Mouse (Mus musculus): ENCODE data around the gene Dhrs11.
"Not testable (repeated sequence)": the region's sequence is repeated elsewhere in the genome, so short reads cannot be mapped to it uniquely, and the experiment has no call there.

The Dhrs11 gene

GRCm38 (mm10) chr11:84828516-84829399 lies at the start of gene Dhrs11:
Gene Dhrs11 (minus strand): TSS chr11:84828994.
- peak; percentile 96 for DNase-seq

DNA sequence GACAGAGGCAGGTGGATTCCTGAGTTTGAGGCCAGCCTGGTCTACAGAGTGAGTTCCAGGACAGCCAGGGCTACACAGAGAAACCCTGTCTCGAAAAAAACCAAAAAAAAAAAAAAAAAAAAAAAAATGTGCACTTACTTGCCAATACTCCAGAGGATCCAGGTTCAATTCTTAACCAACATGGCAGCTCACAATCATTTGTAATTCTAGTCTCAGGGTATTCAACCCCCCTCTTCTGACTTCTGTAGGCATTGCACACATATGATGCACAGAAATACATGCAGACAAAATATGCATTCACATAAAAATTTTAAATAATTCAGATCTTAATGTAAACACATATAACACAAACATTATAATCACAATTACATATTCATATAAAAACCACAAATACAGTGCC lies 47.2 kb upstream of the Dhrs11 start:
- DNase-seq = not testable (repeated sequence)

GRCm38 (mm10) chr11:84873042-84873833 lies 44.4 kb upstream of the Dhrs11 start:
- no peak for DNase-seq

DNA sequence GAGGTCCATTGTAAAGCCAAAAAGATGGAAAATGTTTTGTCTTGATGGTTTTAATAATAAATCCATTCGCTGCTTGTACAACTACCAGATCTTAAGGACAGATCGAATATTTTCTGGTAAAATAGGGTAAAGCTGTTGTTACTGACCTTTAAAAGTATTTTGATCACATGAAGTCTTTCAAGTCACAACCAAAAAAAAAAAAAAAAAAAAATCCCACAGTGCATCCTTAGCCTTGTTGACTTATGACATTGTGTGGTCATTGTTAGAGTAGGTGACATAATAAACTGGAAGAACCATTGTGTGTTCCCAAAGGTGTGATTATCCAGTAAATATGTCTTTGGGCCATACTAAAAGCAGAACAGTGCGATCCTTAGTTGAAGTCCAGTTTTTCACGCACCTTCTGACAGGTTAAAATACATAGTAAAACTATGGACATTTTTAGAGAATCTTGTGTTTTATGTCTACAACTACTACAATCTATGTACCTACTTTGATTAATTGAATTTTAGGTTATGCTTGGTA lies 42.8 kb upstream of the Dhrs11 start:
- no peak for DNase-seq

GRCm38 (mm10) chr11:84871046-84871445 lies 42.3 kb upstream of the Dhrs11 start:
- DNase-seq = no peak

DNA sequence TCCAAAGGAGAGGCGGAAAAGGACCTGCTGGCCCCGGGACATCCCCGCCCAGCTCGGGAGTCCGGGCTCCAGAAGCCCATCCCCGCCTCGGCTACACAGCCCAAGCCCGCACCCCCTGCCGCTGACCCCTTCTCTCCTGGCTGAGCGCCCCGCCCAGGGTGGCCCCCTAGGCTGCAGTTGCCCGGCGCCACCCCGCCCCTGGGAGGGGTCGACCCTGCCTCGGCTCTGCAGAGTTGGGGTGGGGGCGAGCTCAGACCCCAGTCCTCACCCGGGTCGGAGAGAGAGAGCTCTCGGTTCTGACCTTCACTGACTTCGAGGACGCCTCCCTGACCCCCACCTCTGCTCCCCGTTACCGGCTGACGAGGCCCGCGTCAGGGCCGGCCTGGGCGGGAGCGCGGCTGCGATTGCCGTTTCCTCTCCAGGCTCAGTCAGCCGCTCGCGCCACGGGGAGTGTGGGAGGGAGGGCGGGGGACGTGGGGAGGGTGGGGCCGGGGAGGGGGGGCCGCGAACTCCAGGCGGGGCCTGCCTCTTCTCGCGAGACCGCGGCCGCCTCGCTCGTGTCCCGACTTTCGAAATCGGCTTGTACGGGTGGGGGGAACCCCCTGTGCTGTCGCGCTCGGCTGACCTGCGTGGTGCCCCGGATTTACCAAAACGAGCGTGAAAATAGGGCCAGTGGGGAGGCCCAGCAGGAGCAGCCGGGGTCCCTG lies 41.7 kb upstream of the Dhrs11 start, which contains the start of gene Ggnbp2:
TSS of gene Ggnbp2 (minus strand) at position 481 of the 707 bp plus-strand sequence.
- DNase-seq = peak; percentile 93

DNA sequence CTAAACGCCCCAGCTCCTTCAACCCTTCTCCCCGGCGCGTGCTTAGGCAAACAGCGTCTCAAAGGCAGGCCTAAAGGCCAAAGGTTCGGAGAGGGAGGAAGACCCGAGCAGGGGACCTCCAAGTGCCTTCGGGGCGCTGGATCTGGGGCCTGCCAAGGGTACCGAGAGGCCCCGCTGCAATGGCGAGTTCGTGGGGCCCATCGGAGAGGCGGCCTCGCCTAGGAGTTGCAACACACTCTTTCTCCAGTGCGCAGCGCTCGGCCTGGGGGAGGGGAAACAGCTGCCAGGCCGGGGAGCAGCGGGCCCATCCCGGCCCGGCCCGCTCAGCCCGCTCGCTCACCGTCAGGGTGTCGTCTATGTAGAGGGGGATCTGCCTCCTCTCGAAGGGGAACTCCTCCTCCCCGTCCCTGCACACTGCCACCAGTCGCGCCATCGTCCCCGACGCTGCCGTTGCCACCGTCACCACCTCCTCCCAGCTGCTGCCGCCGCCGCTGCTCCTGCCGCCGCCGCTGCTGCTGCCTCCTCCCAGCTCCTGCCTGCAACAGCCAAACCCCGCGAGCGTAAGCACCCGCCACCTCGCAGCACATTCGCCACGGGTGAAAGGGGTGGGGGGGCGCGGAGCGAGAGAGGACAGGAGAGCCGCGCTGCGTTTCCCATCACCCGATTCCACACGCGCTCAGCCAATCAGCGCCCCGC lies 40.9 kb upstream of the Dhrs11 start:
- DNase-seq = peak; percentile 91

DNA sequence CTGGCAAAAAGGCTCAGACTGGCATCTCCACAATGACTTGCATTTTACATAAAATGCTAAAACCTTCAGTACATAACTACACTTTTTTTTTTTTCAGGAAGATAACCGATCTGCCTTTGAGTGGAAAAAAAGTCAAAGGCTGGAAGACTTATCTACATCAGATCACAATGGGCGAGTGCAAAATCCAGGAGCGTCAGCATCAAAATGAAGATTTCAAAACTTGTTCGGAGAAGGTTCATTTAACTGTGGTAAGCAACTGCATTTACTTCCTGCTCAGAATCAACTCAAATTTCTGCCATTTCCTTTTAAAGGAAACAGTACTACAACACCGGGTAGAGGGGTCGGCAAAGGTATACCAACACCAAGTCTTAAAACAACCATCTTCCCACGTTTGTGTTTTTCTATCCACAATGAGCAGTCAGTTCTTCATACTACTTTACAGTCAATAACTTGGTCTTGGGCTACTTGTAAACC lies 40.0 kb upstream of the Dhrs11 start:
- no peak for DNase-seq

DNA sequence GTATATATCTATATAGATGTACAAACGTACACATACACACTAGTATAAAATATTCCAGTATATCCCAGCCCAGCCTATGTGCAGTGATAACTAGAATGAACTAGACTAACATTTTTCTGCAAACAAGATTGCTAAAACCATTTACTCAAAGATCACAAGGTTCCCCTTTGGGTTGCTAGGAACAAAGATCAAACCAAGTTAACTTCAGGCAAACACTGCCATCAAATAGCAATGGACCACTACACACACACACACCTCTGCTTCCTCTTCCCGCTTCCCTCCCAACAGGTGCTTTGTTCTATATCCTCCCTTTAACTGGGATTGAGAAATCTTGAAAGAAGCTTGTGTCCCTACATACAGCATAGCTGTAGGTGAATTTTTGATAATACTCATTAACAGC lies 38.8 kb upstream of the Dhrs11 start:
- DNase-seq = no peak

DNA sequence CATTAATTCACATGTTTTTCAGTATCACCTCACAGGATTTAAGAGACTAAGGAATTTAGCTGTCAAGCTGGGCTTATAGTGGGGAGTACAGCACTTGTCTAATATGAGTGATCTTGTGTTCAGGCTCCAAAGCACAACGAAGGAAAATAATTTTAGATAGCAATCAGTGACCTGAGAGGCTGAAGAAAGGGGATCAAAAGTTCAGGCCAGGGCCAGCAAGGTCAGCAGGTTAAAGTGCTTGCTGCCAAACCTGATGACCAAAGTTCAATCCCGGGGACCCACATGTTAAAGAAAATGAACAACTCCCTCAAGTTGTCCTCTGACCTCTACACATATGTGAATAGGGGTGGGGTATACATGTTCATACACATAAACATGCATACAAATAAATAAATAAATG lies 36.5 kb upstream of the Dhrs11 start:
- peak; percentile 40 for DNase-seq

DNA sequence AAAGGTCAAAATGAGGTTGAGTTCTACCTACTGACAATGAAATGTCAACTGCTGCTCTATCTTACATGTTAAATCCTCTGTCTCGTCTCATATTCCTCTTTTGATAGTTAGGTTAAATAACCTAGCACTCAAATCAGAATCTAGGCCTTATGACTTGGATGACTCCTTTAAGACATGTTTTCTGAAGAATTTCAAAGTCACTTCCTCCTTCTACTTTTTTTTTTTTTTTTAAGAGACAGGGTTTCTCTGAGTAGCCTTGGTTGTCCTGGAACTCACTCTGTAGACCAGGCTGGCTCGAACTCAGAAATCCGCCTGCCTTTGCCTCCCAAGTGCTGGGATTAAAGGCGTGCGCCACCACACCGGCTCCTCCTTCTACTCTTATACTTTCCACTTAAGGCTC lies 26.5 kb upstream of the Dhrs11 start:
- DNase-seq = no peak

DNA sequence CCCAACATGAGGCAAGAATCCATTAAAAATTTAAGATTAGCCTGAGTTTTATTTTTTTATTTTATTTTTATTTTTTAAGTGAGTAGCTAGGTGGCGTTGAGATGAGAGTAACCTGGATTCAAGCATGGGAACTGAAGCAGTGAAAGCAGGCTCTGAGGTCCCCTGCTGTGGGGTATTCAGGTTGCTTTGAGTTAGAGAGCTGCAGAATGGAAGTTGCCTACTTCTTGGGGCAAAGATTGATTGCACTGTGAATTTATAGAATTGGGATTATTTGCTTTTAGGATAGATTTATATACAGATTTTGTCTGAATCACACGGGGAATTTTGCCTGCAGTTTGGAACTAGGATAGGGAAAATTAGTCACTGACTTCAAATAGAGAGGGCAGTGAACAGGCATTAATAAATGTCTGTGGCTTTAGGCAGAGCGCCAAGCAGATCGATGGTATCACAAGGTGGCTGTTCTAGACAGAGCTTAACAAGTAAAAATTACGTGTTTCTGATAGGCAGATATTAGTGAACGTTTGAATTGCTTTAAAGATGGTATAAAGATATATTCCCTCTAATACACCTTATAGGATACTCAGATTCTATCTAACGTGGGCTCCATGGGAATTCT lies 18.8 kb upstream of the Dhrs11 start:
- no peak for DNase-seq

DNA sequence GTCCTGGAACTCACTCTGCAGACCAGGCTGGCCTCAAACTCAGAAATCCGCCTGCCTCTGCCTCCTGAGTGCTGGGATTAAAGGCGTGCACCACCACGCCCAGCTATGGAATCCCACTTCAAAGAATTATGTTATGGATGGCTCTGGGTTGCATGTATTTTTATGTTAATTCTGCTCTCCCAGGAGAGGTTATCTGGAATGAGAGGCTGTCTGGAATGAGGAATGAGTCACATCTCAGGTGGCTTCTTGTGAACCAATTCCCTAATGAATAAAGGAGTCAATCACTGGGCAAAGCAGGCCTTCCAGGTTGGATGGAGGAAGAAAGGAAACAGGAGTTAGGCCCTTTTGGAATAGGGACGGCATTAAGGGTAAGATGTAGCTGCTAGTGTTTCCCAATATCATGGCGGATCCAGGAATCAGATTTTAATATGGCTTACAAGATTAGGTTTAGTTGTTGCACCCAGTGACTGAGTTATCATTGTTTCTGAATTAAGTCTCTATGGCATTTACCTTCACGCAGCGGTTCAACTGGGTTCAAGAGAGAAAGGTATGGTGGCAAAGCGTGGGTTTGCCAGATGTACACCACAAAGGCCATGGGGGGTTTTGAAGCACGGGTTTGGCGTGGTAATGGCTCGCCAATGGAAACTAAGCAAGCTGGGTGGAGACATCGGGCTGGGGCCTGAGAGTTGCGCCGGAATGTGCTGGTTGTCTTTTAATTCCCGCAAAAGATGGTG lies 18.1 kb upstream of the Dhrs11 start:
- no peak for DNase-seq

DNA sequence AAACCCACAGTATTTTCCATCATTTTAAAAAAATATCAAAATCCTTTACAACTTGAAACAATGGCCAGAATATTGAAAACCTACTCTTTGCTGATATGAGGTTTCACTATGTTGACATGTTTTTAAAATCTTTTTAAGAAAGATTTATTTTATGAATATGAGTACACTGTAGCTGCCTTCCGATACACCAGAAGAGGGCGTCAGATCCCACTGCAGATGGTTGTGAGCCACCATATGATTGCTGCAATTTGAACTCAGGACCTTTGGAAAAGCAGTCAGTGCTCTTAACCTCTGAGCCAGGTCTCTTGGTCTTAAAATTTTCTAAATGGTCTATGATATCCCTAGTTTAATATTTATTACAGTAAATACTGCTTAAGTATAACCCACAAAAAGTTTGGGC lies 10.5 kb upstream of the Dhrs11 start:
- no peak for DNase-seq

- DNase-seq = not testable (repeated sequence)
Observed at GRCm38 (mm10) chr11:84829495-84829894, 701 bp upstream of the Dhrs11 start.

DNA sequence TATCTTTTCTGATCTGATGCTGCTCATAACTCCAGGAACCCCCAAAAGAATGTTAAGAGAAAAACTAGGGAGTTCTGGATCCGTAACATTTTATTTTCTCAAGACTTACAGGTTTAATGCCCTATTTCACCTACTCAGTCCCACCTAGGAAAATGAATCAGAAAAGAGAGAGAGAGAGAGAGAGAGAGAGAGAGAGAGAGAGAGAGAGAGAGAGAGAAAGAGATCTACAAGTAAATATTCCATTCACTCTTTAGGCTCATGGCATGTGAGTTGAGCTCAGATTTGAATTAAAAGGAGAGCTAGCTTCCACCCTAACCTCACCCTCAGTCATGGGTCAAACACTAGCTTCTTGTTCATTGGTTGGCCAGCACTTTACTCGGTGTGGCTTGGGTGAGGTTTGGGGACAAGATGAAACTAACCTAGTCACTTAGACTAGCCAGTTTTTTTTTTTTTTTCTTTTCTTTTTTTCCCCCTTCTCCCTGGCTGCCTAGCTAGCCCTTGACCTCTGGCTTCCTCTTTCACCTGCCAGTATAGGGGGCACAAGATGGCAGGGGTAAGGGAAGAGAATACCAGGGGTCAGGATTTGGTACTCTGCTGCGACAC lies 792 bp downstream of the Dhrs11 start:
- no peak for DNase-seq

GRCm38 (mm10) chr11:84827492-84827891 lies 1.3 kb downstream of the Dhrs11 start:
- no peak for DNase-seq

DNA sequence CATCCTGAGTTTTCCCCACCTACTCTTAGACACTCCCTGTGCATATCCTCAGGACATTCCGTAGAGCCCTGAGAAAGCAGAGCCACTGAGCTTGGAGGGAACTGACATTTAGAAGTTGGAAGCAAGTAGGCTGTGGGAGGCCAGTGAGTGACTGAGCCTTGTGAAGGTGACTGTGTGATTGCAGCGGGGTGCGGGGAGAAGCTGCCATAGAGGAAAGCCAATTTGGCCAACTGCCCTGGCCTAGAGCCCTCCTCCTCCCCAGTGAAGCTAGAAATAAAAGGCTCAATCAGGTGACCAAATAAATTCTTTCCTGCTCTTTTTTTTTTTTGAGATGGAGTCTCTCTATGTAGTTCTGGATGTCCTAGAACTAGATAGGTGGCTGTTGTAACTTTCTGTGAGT lies 2.6 kb downstream of the Dhrs11 start:
- DNase-seq = peak; percentile 76

DNA sequence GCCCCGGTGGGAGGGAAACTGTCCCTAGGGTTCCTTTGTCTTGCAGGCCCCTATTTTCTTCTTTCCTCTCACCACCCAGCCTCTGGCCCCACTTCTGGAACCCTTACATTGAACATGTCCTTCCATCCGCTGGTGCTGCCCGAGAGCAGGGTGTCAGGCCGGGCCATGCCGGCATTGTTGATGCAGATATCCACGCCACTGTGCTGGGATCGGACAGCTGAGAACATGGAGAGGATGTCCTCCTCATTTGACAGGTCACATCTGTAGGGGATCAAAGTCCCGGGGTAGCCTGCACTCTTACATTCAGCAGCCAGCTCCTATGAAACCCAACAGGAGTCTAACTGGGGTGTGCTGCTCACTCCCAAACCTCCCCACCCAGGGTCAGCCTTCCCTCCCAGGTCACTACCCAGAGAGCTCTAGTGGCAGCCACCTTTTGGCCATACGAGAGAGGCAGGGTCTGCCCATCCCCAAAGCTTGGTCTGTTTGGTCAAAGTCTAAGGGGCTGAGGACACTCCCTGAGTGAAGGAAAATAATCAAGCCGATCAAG lies 3.5 kb downstream of the Dhrs11 start:
- DNase-seq = no peak

DNA sequence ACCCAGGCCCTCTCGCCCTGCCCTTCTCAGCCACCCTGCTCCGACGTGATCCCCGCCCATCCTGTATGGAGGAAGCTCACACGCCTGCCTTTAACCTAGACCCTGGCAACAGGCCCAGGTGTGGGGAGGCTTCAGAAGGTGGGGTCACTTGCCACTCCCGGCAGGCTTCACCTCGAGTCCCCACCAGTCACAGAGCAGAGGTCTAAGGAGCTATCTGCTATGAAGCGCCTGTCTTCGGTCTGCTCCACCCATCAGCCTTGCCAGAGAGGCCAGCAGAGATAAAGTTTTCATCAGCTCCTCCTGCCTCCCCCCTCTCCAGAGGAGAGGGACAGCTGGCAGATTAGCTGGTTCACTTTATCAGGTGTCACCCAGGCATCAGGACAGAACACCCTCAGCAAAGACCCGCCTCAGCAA lies 5.3 kb downstream of the Dhrs11 start:
- DNase-seq = no peak
